Comparison of ENCODE assay signal across 11 mouse cellular contexts in the genomic region with DNA sequence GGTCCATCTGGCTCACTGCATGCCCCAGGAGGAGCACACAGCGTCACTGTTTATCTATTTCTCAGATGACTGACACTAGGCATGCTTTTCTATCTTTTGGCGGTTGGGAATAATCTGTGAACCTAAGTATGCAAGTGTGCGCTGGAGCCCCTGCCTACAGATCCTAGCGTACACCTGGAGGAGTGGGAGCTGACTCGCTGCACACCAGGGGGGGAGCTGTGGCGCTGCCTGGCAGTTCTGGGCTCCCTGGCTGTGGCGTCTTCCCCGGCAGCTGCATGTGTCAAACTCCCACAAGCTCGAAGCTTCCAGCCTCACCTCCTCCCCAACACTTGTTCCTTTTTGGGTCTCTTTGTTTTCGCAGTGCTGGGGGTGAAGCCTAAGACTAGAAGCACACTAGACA. TPM values are rescaled to one million over a fixed set of nuclear protein-coding genes. Genes with fewer than 3 reads are reported as not detected.
A peak's percentile ranks its signal among the peaks of the same experiment; 100 is the strongest.
DNase-seq lines count a peak whose midpoint lies in the region; ATAC-seq and TF ChIP-seq lines count a peak whose summit lies in the region.
"Had no signal": no experiment of that assay in that cellular context is flagged by ENCODE, and none has a peak within 500 bp of the region (broad histone marks: within the 10 kb centered on the region; RNA-seq: fewer than 3 reads in every experiment).

No protein-coding gene starts in this region.

- H3K4me2 ChIP-seq in embryonic facial prominence, embryonic 14.5 days (ENCODE audit: low read depth, low read length): no peak overlapping the region
- H3K4me2 ChIP-seq in myocyte (ENCODE audit: low read depth): no peak overlapping the region
- H3K4me2 ChIP-seq in forebrain, embryonic 14.5 days (ENCODE audit: low read length): no peak overlapping the region
- no peak overlapping the region for H3K4me2 ChIP-seq in neural tube, embryonic 15.5 days
- H3K4me2 ChIP-seq: kidney, embryonic 15.5 days; midbrain, embryonic 13.5 days had no signal

- H3K27ac ChIP-seq in embryonic facial prominence, embryonic 14.5 days (replicated peaks; ENCODE audit: low read depth, low read length): peak overlapping the region; percentile 59
- no peak overlapping the region for H3K27ac ChIP-seq in forebrain, embryonic 14.5 days (ENCODE audit: low read depth, low read length)
- H3K27ac ChIP-seq in neural tube, embryonic 15.5 days (replicated peaks): no peak overlapping the region
- H3K27ac ChIP-seq: gastrocnemius, adult 2 months; kidney, embryonic 15.5 days; midbrain, embryonic 13.5 days had no signal

- ATAC-seq in embryonic facial prominence, embryonic 14.5 days (ENCODE audit: low read depth): no peak
- ATAC-seq in forebrain, embryonic 14.5 days: no peak
- no peak for ATAC-seq in neural tube, embryonic 15.5 days (ENCODE audit: low FRiP score)
- ATAC-seq: midbrain, embryonic 13.5 days had no signal

- no peaks in the 10 kb centered on the region for H3K9me3 ChIP-seq in embryonic facial prominence, embryonic 14.5 days (ENCODE audit: control insufficient read depth, low read length)
- no peaks in the 10 kb centered on the region for H3K9me3 ChIP-seq in forebrain, embryonic 14.5 days (replicated peaks; ENCODE audit: control insufficient read depth, low read length)
- H3K9me3 ChIP-seq in neural tube, embryonic 15.5 days (replicated peaks): no peaks in the 10 kb centered on the region
- H3K9me3 ChIP-seq: kidney, embryonic 15.5 days; midbrain, embryonic 13.5 days had no signal

- no peak overlapping the region for H3K9ac ChIP-seq in embryonic facial prominence, embryonic 14.5 days (ENCODE audit: low read depth, low read length)
- H3K9ac ChIP-seq in forebrain, embryonic 14.5 days (ENCODE audit: low read length): no peak overlapping the region
- no peak overlapping the region; the same call in 1 of the 2 replicates for H3K9ac ChIP-seq in neural tube, embryonic 15.5 days (replicated peaks)
- H3K9ac ChIP-seq: kidney, embryonic 15.5 days; midbrain, embryonic 13.5 days had no signal

- peak; percentile 86 for DNase-seq in left cerebral cortex, adult 11 months (ENCODE audit: low spot score)
- no peak for DNase-seq in left cerebral cortex, postnatal 4 days
- DNase-seq in embryonic facial prominence, embryonic 14.5 days (ENCODE audit: low spot score): peak; percentile 38
- peak; percentile 78 to 79 for DNase-seq in layer of hippocampus, adult 18-20 months (ENCODE audit: low spot score in 2 of 2)
- DNase-seq in urinary bladder, adult 18-20 months (ENCODE audit: low spot score in 2 of 2): no peak
- no peak for DNase-seq in forebrain, embryonic 14.5 days (ENCODE audit: low spot score)
- DNase-seq: gastrocnemius, adult 2 months had no signal

- intact Hi-C loops in left cerebral cortex, postnatal 4 days (cut with DNase I): no loop called here

- H3K27me3 ChIP-seq in embryonic facial prominence, embryonic 14.5 days (replicated peaks; ENCODE audit: control insufficient read depth, insufficient read depth, low read length): no peaks in the 10 kb centered on the region
- H3K27me3 ChIP-seq in myocyte (ENCODE audit: control insufficient read depth, insufficient read depth, insufficient read length): no peaks in the 10 kb centered on the region
- no peaks in the 10 kb centered on the region for H3K27me3 ChIP-seq in forebrain, embryonic 14.5 days (replicated peaks; ENCODE audit: control insufficient read depth, insufficient read depth, low read length)
- no peaks in the 10 kb centered on the region for H3K27me3 ChIP-seq in neural tube, embryonic 15.5 days (replicated peaks)
- H3K27me3 ChIP-seq: kidney, embryonic 15.5 days; midbrain, embryonic 13.5 days had no signal

- no peaks in the 10 kb centered on the region for H3K36me3 ChIP-seq in embryonic facial prominence, embryonic 14.5 days (ENCODE audit: control insufficient read depth, insufficient read depth, low read length)
- H3K36me3 ChIP-seq in myocyte (ENCODE audit: control insufficient read depth, insufficient read depth): no peaks in the 10 kb centered on the region
- peaks cover 6% of the 10 kb centered on the region; the same call in 1 of the 2 replicates for H3K36me3 ChIP-seq in forebrain, embryonic 14.5 days (ENCODE audit: control insufficient read depth, insufficient read depth, low read length)
- H3K36me3 ChIP-seq in neural tube, embryonic 15.5 days: peaks cover 6% of the 10 kb centered on the region; the same call in 1 of the 2 replicates

- 28% methylated on average over 10 of the region's 10 CpGs for WGBS in embryonic facial prominence, embryonic 14.5 days
- 53% methylated on average over 10 of the region's 10 CpGs for WGBS in forebrain, embryonic 14.5 days
- 55% methylated on average over 10 of the region's 10 CpGs for WGBS in neural tube, embryonic 15.5 days

- no peak overlapping the region for H3K4me3 ChIP-seq in embryonic facial prominence, embryonic 14.5 days (ENCODE audit: low read depth, low read length)
- H3K4me3 ChIP-seq in myocyte: no peak overlapping the region
- no peak overlapping the region for H3K4me3 ChIP-seq in forebrain, embryonic 14.5 days (ENCODE audit: low read depth, low read length)
- no peak overlapping the region for H3K4me3 ChIP-seq in neural tube, embryonic 15.5 days (replicated peaks)
- H3K4me3 ChIP-seq: gastrocnemius, adult 2 months; kidney, embryonic 15.5 days; midbrain, embryonic 13.5 days had no signal

- TF ChIP-seq POLR2A in myocyte (IDR thresholded peaks at IDR 0.05; ENCODE audit: insufficient read length, low read depth): no peak

- no peaks in the 10 kb centered on the region for H3K79me2 ChIP-seq in myocyte (ENCODE audit: control insufficient read depth, insufficient read depth)

- no peak overlapping the region for H3ac ChIP-seq in myocyte (ENCODE audit: control insufficient read depth, insufficient read length)

- H3K4me1 ChIP-seq in embryonic facial prominence, embryonic 14.5 days (ENCODE audit: control insufficient read depth, insufficient read depth, low read length): peaks cover 23% of the 10 kb centered on the region
- no peaks in the 10 kb centered on the region for H3K4me1 ChIP-seq in forebrain, embryonic 14.5 days (ENCODE audit: control insufficient read depth, insufficient read depth, low read length)
- peaks cover 39% of the 10 kb centered on the region for H3K4me1 ChIP-seq in neural tube, embryonic 15.5 days

TF ChIP-seq in myocyte, 11 proteins besides CTCF, POLR2A, EP300 and RAD21:
- TF ChIP-seq MYOG (IDR thresholded peaks at IDR 0.05; ENCODE audit: control insufficient read depth in 1 of 3, insufficient read depth in 1 of 3, insufficient read length in 2 of 3, low read depth in 2 of 3) (peak in 2 of 3 experiments; percentile 23 to 60), REST (IDR thresholded peaks at IDR 0.05; ENCODE audit: insufficient read depth, insufficient read length) (no peak), MYOD1 (IDR thresholded peaks at IDR 0.05; ENCODE audit: control insufficient read depth in 1 of 3, insufficient read length in 2 of 3, low read depth in 2 of 3) (peak in 2 of 3 experiments; percentile 33 to 64)

RNA-seq across cellular contexts. Expression of a gene that starts 21.5 kb away (rescaled TPM):
- 100 to 1,000 TPM; 109 TPM for total RNA-seq in left cerebral cortex, postnatal 4 days (2021)
- 19.3 and 22.1 TPM in 2 replicates for polyA plus RNA-seq in embryonic facial prominence, embryonic 14.5 days (2014; fragmentation: Nextera tagmentation; extraction: Ambion mirVana)
- 100 to 1,000 TPM; 193 to 199 TPM for total RNA-seq in layer of hippocampus, adult 18-20 months (2021)
- 9.6 TPM for polyA plus RNA-seq in myocyte (2012; fragmentation: generic; extraction: Trizol)
- polyA plus RNA-seq in forebrain, embryonic 14.5 days (2014; fragmentation: Nextera tagmentation; extraction: Ambion mirVana): 23.9 and 30.7 TPM in 2 replicates
- 44.9 and 45.6 TPM in 2 replicates for polyA plus RNA-seq in neural tube, embryonic 15.5 days (2015; fragmentation: Nextera tagmentation; extraction: Ambion mirVana)

RNA-seq across cellular contexts. Expression of a gene that starts 44.6 kb away (rescaled TPM):
- total RNA-seq in left cerebral cortex, postnatal 4 days (2021): under 1 TPM in 1 of 2 experiments, not detected in 1; 0.20 TPM
- 9.5 and 9.9 TPM in 2 replicates for polyA plus RNA-seq in embryonic facial prominence, embryonic 14.5 days (2014; fragmentation: Nextera tagmentation; extraction: Ambion mirVana)
- total RNA-seq in layer of hippocampus, adult 18-20 months (2021): under 1 TPM; 0.13 to 0.42 TPM
- 0.05 TPM for polyA plus RNA-seq in myocyte (2012; fragmentation: generic; extraction: Trizol)
- polyA plus RNA-seq in forebrain, embryonic 14.5 days (2014; fragmentation: Nextera tagmentation; extraction: Ambion mirVana): 0.48 TPM in 1 of 2 replicates, not detected in the other
- polyA plus RNA-seq in neural tube, embryonic 15.5 days (2015; fragmentation: Nextera tagmentation; extraction: Ambion mirVana): 3.1 and 6.4 TPM in 2 replicates

RNA-seq across cellular contexts. Expression of a gene that starts 58.9 kb away (rescaled TPM):
- total RNA-seq in left cerebral cortex, postnatal 4 days (2021): 10 to 100 TPM; 26.3 to 28.7 TPM
- polyA plus RNA-seq in embryonic facial prominence, embryonic 14.5 days (2014; fragmentation: Nextera tagmentation; extraction: Ambion mirVana): 18.7 and 21.5 TPM in 2 replicates
- 10 to 100 TPM; 54.1 to 62.0 TPM for total RNA-seq in layer of hippocampus, adult 18-20 months (2021)
- polyA plus RNA-seq in myocyte (2012; fragmentation: generic; extraction: Trizol): 32.5 TPM
- polyA plus RNA-seq in forebrain, embryonic 14.5 days (2014; fragmentation: Nextera tagmentation; extraction: Ambion mirVana): 19.3 and 19.6 TPM in 2 replicates
- polyA plus RNA-seq in neural tube, embryonic 15.5 days (2015; fragmentation: Nextera tagmentation; extraction: Ambion mirVana): 33.3 and 35.0 TPM in 2 replicates

Comparison
In these comparisons a context has a peak if more than half of its experiments do, and no peak if none do; other contexts are left out.
1. DNase-seq: peak in left cerebral cortex, adult 11 months (single experiment), embryonic facial prominence, embryonic 14.5 days (single experiment) and layer of hippocampus, adult 18-20 months (2 of 2); none in left cerebral cortex, postnatal 4 days (single experiment), urinary bladder, adult 18-20 months (0 of 2) and forebrain, embryonic 14.5 days (single experiment).